Mouse (Mus musculus): ENCODE data around the gene Scn8a.

- TF ChIP-seq CTCF (IDR thresholded peaks at IDR 0.05; ENCODE audit: low read depth) (no peak), EP300 (IDR thresholded peaks at IDR 0.05; ENCODE audit: low read depth) (no peak)
Measured at GRCm38 (mm10) chr15:100972795-100973194, 103.1 kb downstream of the Scn8a start.
